Comparison of ENCODE assay signal across 17 mouse cellular contexts in genomic region chr13:76436426-76436825, GRCm38 (mm10).
"Had no signal": no experiment of that assay in that cellular context is flagged by ENCODE, and none has a peak within 500 bp of the region (broad histone marks: within the 10 kb centered on the region; RNA-seq: fewer than 3 reads in every experiment).

No protein-coding gene starts in this region.

- H3K27ac ChIP-seq: lung, embryonic 15.5 days; macrophage; midbrain, embryonic 13.5 days; midbrain, embryonic 15.5 days; neural tube, embryonic 12.5 days; stomach, embryonic 15.5 days; stomach, postnatal 0 days had no signal

- H3K4me1 ChIP-seq: lung, embryonic 15.5 days; midbrain, embryonic 13.5 days; midbrain, embryonic 15.5 days; neural tube, embryonic 12.5 days; stomach, embryonic 15.5 days had no signal

- H3K27me3 ChIP-seq: lung, embryonic 15.5 days; megakaryocyte, embryonic 14.5 days; midbrain, embryonic 13.5 days; midbrain, embryonic 15.5 days; neural tube, embryonic 12.5 days; stomach, embryonic 15.5 days had no signal

- ATAC-seq: lung, postnatal 0 days; midbrain, embryonic 13.5 days; midbrain, embryonic 15.5 days had no signal

- H3K9me3 ChIP-seq: lung, embryonic 15.5 days; megakaryocyte, embryonic 14.5 days; midbrain, embryonic 13.5 days; midbrain, embryonic 15.5 days; neural tube, embryonic 12.5 days; stomach, embryonic 15.5 days had no signal

- H3K4me2 ChIP-seq: lung, embryonic 15.5 days; midbrain, embryonic 11.5 days; midbrain, embryonic 13.5 days; midbrain, embryonic 15.5 days; neural tube, embryonic 12.5 days; stomach, embryonic 15.5 days had no signal

- H3K9ac ChIP-seq: lung, embryonic 15.5 days; midbrain, embryonic 13.5 days; midbrain, embryonic 15.5 days; neural tube, embryonic 12.5 days; stomach, embryonic 15.5 days had no signal

- DNase-seq: lung, adult 2 months; lung, postnatal 14 days; lung, postnatal 36 days; right cerebral cortex, postnatal 14 days; thymus, adult 2 months; thymus, postnatal 25 days; thymus, postnatal 4 days had no signal

- H3K4me3 ChIP-seq: lung, embryonic 15.5 days; megakaryocyte, embryonic 14.5 days; midbrain, embryonic 13.5 days; midbrain, embryonic 15.5 days; neural tube, embryonic 12.5 days; stomach, embryonic 15.5 days had no signal

- H3K36me3 ChIP-seq: lung, embryonic 15.5 days; midbrain, embryonic 13.5 days; midbrain, embryonic 15.5 days; neural tube, embryonic 12.5 days; stomach, embryonic 15.5 days had no signal
